Mouse (Mus musculus): Measurements from ENCODE around the gene Mab21l3. TPM values are rescaled to one million over a fixed set of nuclear protein-coding genes. Genes with fewer than 3 reads are reported as not detected.
"Not testable (repeated sequence)": the region's sequence is repeated elsewhere in the genome, so short reads cannot be mapped to it uniquely, and the experiment has no call there.

Gene Mab21l3
- total RNA-seq, 4 experiments from 2014 or later, result not detected

- DNase-seq (ENCODE audit: low spot score in 2 of 2), result no peak
Measured at GRCm38 (mm10) chr3:101842372-101843094, 6.2 kb downstream of the Mab21l3 start.

- DNase-seq (ENCODE audit: low spot score in 2 of 2), result no peak
Measured at GRCm38 (mm10) chr3:101839327-101839726, 9.4 kb downstream of the Mab21l3 start.

GRCm38 (mm10) chr3:101836971-101837370 lies 11.8 kb downstream of the Mab21l3 start:
- no peak for DNase-seq (ENCODE audit: low spot score in 2 of 2)

GRCm38 (mm10) chr3:101836532-101836931 lies 12.2 kb downstream of the Mab21l3 start:
- DNase-seq (ENCODE audit: low spot score in 2 of 2), result no peak

GRCm38 (mm10) chr3:101836045-101836444 lies 12.7 kb downstream of the Mab21l3 start:
- DNase-seq (ENCODE audit: low spot score in 2 of 2), result peak; percentile 27 to 34

- DNase-seq (ENCODE audit: low spot score in 2 of 2), result no peak
Measured at GRCm38 (mm10) chr3:101831189-101831858, 17.4 kb downstream of the Mab21l3 start.

GRCm38 (mm10) chr3:101829881-101830616 lies 18.7 kb downstream of the Mab21l3 start:
- DNase-seq (ENCODE audit: low spot score in 2 of 2), result no peak

GRCm38 (mm10) chr3:101828595-101828994 lies 20.2 kb downstream of the Mab21l3 start:
- no peak for DNase-seq (ENCODE audit: low spot score in 2 of 2)

GRCm38 (mm10) chr3:101827220-101827715 lies 21.5 kb downstream of the Mab21l3 start:
- DNase-seq (ENCODE audit: low spot score in 2 of 2), result no peak

- DNase-seq (ENCODE audit: low spot score in 2 of 2), result no peak
Measured at GRCm38 (mm10) chr3:101824338-101824737, 24.4 kb downstream of the Mab21l3 start.

GRCm38 (mm10) chr3:101822052-101822451 lies 26.7 kb downstream of the Mab21l3 start:
- no peak for DNase-seq (ENCODE audit: low spot score in 2 of 2)

GRCm38 (mm10) chr3:101820708-101821107 lies 28.1 kb downstream of the Mab21l3 start:
- DNase-seq (ENCODE audit: low spot score in 2 of 2), result not testable (repeated sequence)

- no peak for DNase-seq (ENCODE audit: low spot score in 2 of 2)
Measured at GRCm38 (mm10) chr3:101816006-101816405, 32.8 kb downstream of the Mab21l3 start.

GRCm38 (mm10) chr3:101814790-101815189 lies 34.0 kb downstream of the Mab21l3 start:
- no peak for DNase-seq (ENCODE audit: low spot score in 2 of 2)

GRCm38 (mm10) chr3:101812341-101812962 lies 36.3 kb downstream of the Mab21l3 start:
- no peak for DNase-seq (ENCODE audit: low spot score in 2 of 2)

GRCm38 (mm10) chr3:101811931-101812330 lies 36.8 kb downstream of the Mab21l3 start:
- DNase-seq (ENCODE audit: low spot score in 2 of 2), result no peak

- no peak for DNase-seq (ENCODE audit: low spot score in 2 of 2)
Measured at GRCm38 (mm10) chr3:101807646-101808045, 41.1 kb downstream of the Mab21l3 start.

- no peak for DNase-seq (ENCODE audit: low spot score in 2 of 2)
Measured at GRCm38 (mm10) chr3:101806941-101807340, 41.8 kb downstream of the Mab21l3 start.

- DNase-seq (ENCODE audit: low spot score in 2 of 2), result peak; percentile 70 to 80
Measured at GRCm38 (mm10) chr3:101806149-101806548, 42.6 kb downstream of the Mab21l3 start.

- no peak for DNase-seq (ENCODE audit: low spot score in 2 of 2)
Measured at GRCm38 (mm10) chr3:101805562-101806004, 43.2 kb downstream of the Mab21l3 start.

- DNase-seq (ENCODE audit: low spot score in 2 of 2), result no peak
Measured at GRCm38 (mm10) chr3:101804971-101805561, 43.7 kb downstream of the Mab21l3 start.

Data from gastrocnemius, adult 8-10 months (tissue).